Mouse (Mus musculus): ENCODE measurements around the gene Was. TPM values are rescaled to one million over a fixed set of nuclear protein-coding genes. Genes with fewer than 3 reads are reported as not detected.
A peak's percentile ranks its signal among the peaks of the same experiment; 100 is the strongest.
"Not testable (repeated sequence)": the region's sequence is repeated elsewhere in the genome, so short reads cannot be mapped to it uniquely, and the experiment has no call there.

Gene Was
- total RNA-seq (2021): 1 to 10 TPM; 1.4 to 1.6 TPM
- long read RNA-seq, partial matches to known transcripts: 0 of 1 reads
- long read RNA-seq, other reads (novel, unspliced or antisense): 0 of 1 reads

- no peak for DNase-seq (ENCODE audit: low spot score in 2 of 2)
Observed at GRCm38 (mm10) chrX:8090346-8090953, at the start of gene Was. TSS of gene Was (minus strand) at chrX:8090498.

GRCm38 (mm10) chrX:8139480-8139879 is 49.2 kb upstream of the Was start:
- no peak for DNase-seq (ENCODE audit: low spot score in 2 of 2)

GRCm38 (mm10) chrX:8135886-8136285 is 45.6 kb upstream of the Was start:
- DNase-seq (ENCODE audit: low spot score in 2 of 2): no peak

GRCm38 (mm10) chrX:8132017-8132976 is 42.0 kb upstream of the Was start, which contains the start of gene Wdr13:
TSS of gene Wdr13 (minus strand) at chrX:8132892.
- DNase-seq (ENCODE audit: low spot score in 2 of 2): peak; percentile 83 to 93

- DNase-seq (ENCODE audit: low spot score in 2 of 2): no peak
Observed at GRCm38 (mm10) chrX:8131393-8131792, 41.1 kb upstream of the Was start.

- DNase-seq (ENCODE audit: low spot score in 2 of 2): no peak
Observed at GRCm38 (mm10) chrX:8125235-8125634, 34.9 kb upstream of the Was start.

GRCm38 (mm10) chrX:8123821-8124470 is 33.6 kb upstream of the Was start:
- no peak for DNase-seq (ENCODE audit: low spot score in 2 of 2)

- no peak for DNase-seq (ENCODE audit: low spot score in 2 of 2)
Observed at GRCm38 (mm10) chrX:8117264-8117663, 27.0 kb upstream of the Was start.

- DNase-seq (ENCODE audit: low spot score in 2 of 2): no peak
Observed at GRCm38 (mm10) chrX:8115275-8115674, 25.0 kb upstream of the Was start.

- DNase-seq (ENCODE audit: low spot score in 2 of 2): no peak
Observed at GRCm38 (mm10) chrX:8105019-8105418, 14.7 kb upstream of the Was start.

- no peak for DNase-seq (ENCODE audit: low spot score in 2 of 2)
Observed at GRCm38 (mm10) chrX:8102213-8102668, 11.9 kb upstream of the Was start.

GRCm38 (mm10) chrX:8101017-8101416 is 10.7 kb upstream of the Was start:
- peak; percentile 41 to 56 for DNase-seq (ENCODE audit: low spot score in 2 of 2)

- no peak for DNase-seq (ENCODE audit: low spot score in 2 of 2)
Observed at GRCm38 (mm10) chrX:8099435-8099834, 9.1 kb upstream of the Was start.

- peak; percentile 93 to 97 for DNase-seq (ENCODE audit: low spot score in 2 of 2)
Observed at GRCm38 (mm10) chrX:8096787-8097242, 6.5 kb upstream of the Was start.

- peak; percentile 82 to 88 for DNase-seq (ENCODE audit: low spot score in 2 of 2)
Observed at GRCm38 (mm10) chrX:8096068-8096786, 5.9 kb upstream of the Was start.

GRCm38 (mm10) chrX:8095546-8095945 is 5.2 kb upstream of the Was start:
- no peak for DNase-seq (ENCODE audit: low spot score in 2 of 2)

- not testable (repeated sequence) for DNase-seq (ENCODE audit: low spot score in 2 of 2)
Observed at GRCm38 (mm10) chrX:8090954-8091347, 653 bp upstream of the Was start.

GRCm38 (mm10) chrX:8089746-8090145 is 552 bp downstream of the Was start:
- DNase-seq (ENCODE audit: low spot score in 2 of 2): no peak

- DNase-seq (ENCODE audit: low spot score in 2 of 2): no peak
Observed at GRCm38 (mm10) chrX:8085611-8086010, 4.7 kb downstream of the Was start.

GRCm38 (mm10) chrX:8084771-8085259 is 5.5 kb downstream of the Was start:
- DNase-seq (ENCODE audit: low spot score in 2 of 2): no peak

GRCm38 (mm10) chrX:8075104-8075503 is 15.2 kb downstream of the Was start:
- no peak for DNase-seq (ENCODE audit: low spot score in 2 of 2)

Measured in layer of hippocampus, adult 18-20 months (tissue).